8 mouse cellular contexts compared by ENCODE assay signal in the genomic region with DNA sequence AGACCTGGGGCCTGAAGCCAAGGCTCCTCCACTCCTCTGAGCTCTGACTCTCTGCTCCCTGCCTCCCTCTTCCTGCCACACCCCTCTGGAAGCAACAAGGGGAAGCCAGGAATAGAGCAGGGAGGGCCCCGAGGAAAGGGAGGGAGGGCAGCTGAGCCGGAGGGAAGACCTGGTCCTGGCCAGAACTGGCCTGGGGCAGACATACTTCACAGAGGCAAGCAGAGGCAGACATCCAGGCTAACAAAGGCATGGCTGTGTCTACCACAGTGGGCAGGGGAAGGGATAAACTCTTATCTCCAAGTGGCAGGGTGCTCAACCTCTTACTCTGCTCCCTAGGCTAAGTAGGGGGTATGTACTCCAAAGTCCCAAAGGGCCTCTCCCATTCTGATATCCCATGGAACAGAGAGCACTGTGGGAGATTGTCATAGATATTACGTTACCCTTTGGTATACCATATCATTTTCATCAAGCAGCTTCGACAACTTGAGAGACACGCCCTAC. TPM values are rescaled to one million over a fixed set of nuclear protein-coding genes. Genes with fewer than 3 reads are reported as not detected.
DNase-seq lines count a peak whose midpoint lies in the region; ATAC-seq lines count a peak whose summit lies in the region.

No protein-coding gene starts in this region.

- H3K36me3 ChIP-seq in kidney, embryonic 16.5 days (ENCODE audit: insufficient read depth, low read length), result peaks cover 9% of the 10 kb centered on the region

- 0 out of 2 replicates have a peak overlapping the region, but pooled peaks have one; percentile 26 for H3K9ac ChIP-seq in kidney, embryonic 16.5 days (replicated peaks; ENCODE audit: low read length)

- no peaks in the 10 kb centered on the region for H3K27me3 ChIP-seq in kidney, embryonic 16.5 days (ENCODE audit: insufficient read depth, low read length)

- peak overlapping the region; percentile 50; the same call in 1 of the 2 replicates for H3K27ac ChIP-seq in kidney, embryonic 16.5 days (ENCODE audit: low read length)

- ATAC-seq in kidney, embryonic 16.5 days (ENCODE audit: low FRiP score, low TSS enrichment), result peak; percentile 18

- 64% methylated on average over 5 of the region's 5 CpGs for WGBS in kidney, embryonic 16.5 days

- H3K4me3 ChIP-seq in kidney, embryonic 16.5 days (ENCODE audit: low read length), result no peak overlapping the region

- no peak overlapping the region for H3K4me2 ChIP-seq in kidney, embryonic 16.5 days (replicated peaks; ENCODE audit: low read depth, low read length)

- peak; percentile 62 for DNase-seq in urinary bladder, postnatal 14 days (ENCODE audit: low spot score)
- DNase-seq in urinary bladder, postnatal 25 days (ENCODE audit: low spot score), result no peak
- DNase-seq in heart, adult 18-20 months, result peak; percentile 80 to 93
- DNase-seq in lung, postnatal 25 days (ENCODE audit: low spot score), result peak; percentile 84
- no peak for DNase-seq in layer of hippocampus, postnatal 10 days (ENCODE audit: low spot score in 2 of 2)
- no peak for DNase-seq in thymus, postnatal 25 days
- DNase-seq in spleen, postnatal 36 days (ENCODE audit: low spot score in 2 of 2), result no peak

- H3K4me1 ChIP-seq in kidney, embryonic 16.5 days (ENCODE audit: insufficient read depth, low read length), result peaks cover 44% of the 10 kb centered on the region

- no peaks in the 10 kb centered on the region for H3K9me3 ChIP-seq in kidney, embryonic 16.5 days (ENCODE audit: low read length)

RNA-seq across cellular contexts. Expression of a gene that starts 7.4 kb away (rescaled TPM):
- total RNA-seq in heart, adult 18-20 months (2021), result 10 to 100 TPM; 83.9 to 93.0 TPM
- 172 and 202 TPM in 2 replicates for polyA plus RNA-seq in kidney, embryonic 16.5 days (2015; fragmentation: Nextera tagmentation; extraction: Ambion mirVana)
- total RNA-seq in layer of hippocampus, postnatal 10 days (2021), result 100 to 1,000 TPM; 106 to 114 TPM

RNA-seq across cellular contexts. Expression of a gene that starts 15.8 kb away (rescaled TPM):
- 10 to 100 TPM; 23.1 to 26.2 TPM for total RNA-seq in heart, adult 18-20 months (2021)
- polyA plus RNA-seq in kidney, embryonic 16.5 days (2015; fragmentation: Nextera tagmentation; extraction: Ambion mirVana), result 153 and 161 TPM in 2 replicates
- 10 to 100 TPM; 82.6 to 83.2 TPM for total RNA-seq in layer of hippocampus, postnatal 10 days (2021)

RNA-seq across cellular contexts. Expression of a gene that starts 42.4 kb away (rescaled TPM):
- 10 to 100 TPM; 28.6 to 37.9 TPM for total RNA-seq in heart, adult 18-20 months (2021)
- 67.5 and 69.3 TPM in 2 replicates for polyA plus RNA-seq in kidney, embryonic 16.5 days (2015; fragmentation: Nextera tagmentation; extraction: Ambion mirVana)
- 100 to 1,000 TPM; 123 to 128 TPM for total RNA-seq in layer of hippocampus, postnatal 10 days (2021)

Comparison
In these comparisons a context has a peak if more than half of its experiments do, and no peak if none do; other contexts are left out.
1. DNase-seq: peak in urinary bladder, postnatal 14 days (single experiment), heart, adult 18-20 months (2 of 2) and lung, postnatal 25 days (single experiment); none in urinary bladder, postnatal 25 days (single experiment), layer of hippocampus, postnatal 10 days (0 of 2), thymus, postnatal 25 days (single experiment) and spleen, postnatal 36 days (0 of 2).